Mouse (Mus musculus) stomach, postnatal 0 days (tissue): ENCODE data around the gene Nxn.

Experiments used
- CTCF ChIP-seq: IDR thresholded peaks from 2 replicates; pipeline ENCODE4 v1.5.1; 2016; ENCODE audit warnings: antibody characterized with exemption, low read depth, mild to moderate bottlenecking, moderate library complexity
- EP300 ChIP-seq: optimal IDR thresholded peaks from 2 replicates; pipeline ENCODE3; 2016; ENCODE audit warnings: antibody characterized with exemption

GRCm38 (mm10) chr11:76405113-76405512, 6.2 kb upstream of the Nxn start:
- TF ChIP-seq CTCF (no peak), EP300 (no peak)
